8 mouse cellular contexts compared by ENCODE assay signal in the genomic region with DNA sequence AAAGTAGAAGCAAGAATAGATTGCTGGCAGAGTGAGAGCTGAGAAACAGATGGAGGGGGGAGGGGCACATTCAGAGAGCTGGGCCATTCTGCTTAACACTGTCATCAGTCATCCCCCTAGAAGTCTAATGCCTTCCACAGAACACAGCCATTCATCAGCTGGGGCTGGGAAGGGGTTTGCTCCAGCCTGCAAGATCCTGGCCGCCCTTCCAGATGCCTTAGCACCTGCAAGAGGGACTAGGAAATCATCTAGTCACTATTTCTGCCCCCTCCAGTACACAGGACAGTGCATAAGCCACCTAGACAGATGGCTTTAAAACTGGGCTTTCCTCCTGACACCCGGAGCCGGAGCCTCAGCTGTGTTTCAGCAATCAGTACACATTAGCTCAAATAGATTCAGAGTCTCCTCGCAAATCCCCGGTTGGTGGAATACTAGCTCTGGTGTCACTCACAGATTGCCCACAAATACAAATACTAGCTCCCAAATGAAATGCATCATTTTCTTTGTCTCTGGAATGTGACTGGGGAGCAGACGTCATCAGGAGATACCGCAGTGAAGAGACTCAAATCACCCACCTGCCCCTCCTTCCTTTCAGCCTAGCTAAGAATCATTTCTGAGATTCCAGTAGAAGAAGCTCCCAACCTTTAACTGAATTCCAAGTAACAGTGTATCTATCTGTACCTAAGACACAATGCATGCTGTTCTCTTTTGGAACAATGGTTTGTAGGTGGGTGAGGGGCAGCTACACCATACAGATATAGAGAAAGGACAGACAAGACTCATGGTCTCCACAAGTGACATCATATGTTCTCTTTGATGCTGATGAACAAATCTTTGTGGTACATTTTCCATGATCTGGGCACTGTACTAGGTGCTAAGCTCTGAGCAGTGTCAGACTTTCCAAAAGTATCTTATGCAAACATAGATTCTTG. TPM values are rescaled to one million over a fixed set of nuclear protein-coding genes. Genes with fewer than 3 reads are reported as not detected.
DNase-seq lines count a peak whose midpoint lies in the region; ATAC-seq lines count a peak whose summit lies in the region.

No protein-coding gene starts in this region.

- no peak for DNase-seq in forebrain, embryonic 10.5 days (ENCODE audit: extremely low spot score, low spot score)
- no peak for DNase-seq in forebrain, embryonic 11.5 days (ENCODE audit: low spot score)
- peak; percentile 25 for DNase-seq in hindbrain, embryonic 10.5 days (ENCODE audit: low spot score)
- peak; percentile 65 for DNase-seq in left cerebral cortex, postnatal 4 days
- peak; percentile 50 for DNase-seq in right cerebral cortex, postnatal 14 days
- no peak for DNase-seq in adipocyte (ENCODE audit: low spot score)
- DNase-seq in heart, postnatal 4 days = no peak

- intact Hi-C loops in left cerebral cortex, postnatal 4 days (cut with DNase I) = no loop called here

- no peaks in the 10 kb centered on the region for H3K9me3 ChIP-seq in forebrain, embryonic 10.5 days
- no peaks in the 10 kb centered on the region for H3K9me3 ChIP-seq in forebrain, embryonic 11.5 days (ENCODE audit: control insufficient read depth, low read length)
- H3K9me3 ChIP-seq in hindbrain, embryonic 10.5 days = no peaks in the 10 kb centered on the region

- H3K27me3 ChIP-seq in forebrain, embryonic 10.5 days (ENCODE audit: poor library complexity, severe bottlenecking) = no peaks in the 10 kb centered on the region
- H3K27me3 ChIP-seq in forebrain, embryonic 11.5 days (ENCODE audit: control insufficient read depth, insufficient read depth, low read length) = no peaks in the 10 kb centered on the region
- no peaks in the 10 kb centered on the region for H3K27me3 ChIP-seq in hindbrain, embryonic 10.5 days (ENCODE audit: insufficient read depth, poor library complexity, severe bottlenecking)

- no peak overlapping the region for H3K4me2 ChIP-seq in forebrain, embryonic 11.5 days (ENCODE audit: low read depth, low read length, severe bottlenecking)

- ATAC-seq in forebrain, embryonic 11.5 days (replicated peaks; ENCODE audit: low FRiP score) = no peak
- no peak for ATAC-seq in megakaryocyte progenitor cell, adult 5-6 weeks (replicated peaks; ENCODE audit: poor library complexity)

- 88% methylated on average over 7 of the region's 7 CpGs for WGBS in forebrain, embryonic 10.5 days
- WGBS in forebrain, embryonic 11.5 days = 79% methylated on average over 7 of the region's 7 CpGs
- 71% methylated on average over 7 of the region's 7 CpGs for WGBS in hindbrain, embryonic 10.5 days

- H3K36me3 ChIP-seq in forebrain, embryonic 10.5 days (replicated peaks) = no peaks in the 10 kb centered on the region
- H3K36me3 ChIP-seq in forebrain, embryonic 11.5 days (ENCODE audit: control insufficient read depth, insufficient read depth, low read length) = no peaks in the 10 kb centered on the region
- H3K36me3 ChIP-seq in hindbrain, embryonic 10.5 days = no peaks in the 10 kb centered on the region

- 0 out of 2 replicates have a peak overlapping the region, but pooled peaks have one; percentile 5 for H3K27ac ChIP-seq in forebrain, embryonic 10.5 days
- no peak overlapping the region for H3K27ac ChIP-seq in forebrain, embryonic 11.5 days (ENCODE audit: low read depth, low read length)
- peak overlapping the region; percentile 68 for H3K27ac ChIP-seq in hindbrain, embryonic 10.5 days

- H3K4me1 ChIP-seq in forebrain, embryonic 10.5 days = peaks cover 25% of the 10 kb centered on the region
- H3K4me1 ChIP-seq in forebrain, embryonic 11.5 days (replicated peaks; ENCODE audit: control insufficient read depth, insufficient read depth, low read length) = peaks cover 8% of the 10 kb centered on the region; the same call in 1 of the 2 replicates
- H3K4me1 ChIP-seq in hindbrain, embryonic 10.5 days (replicated peaks) = peaks cover 42% of the 10 kb centered on the region

- H3K9ac ChIP-seq in forebrain, embryonic 11.5 days (ENCODE audit: low read length) = no peak overlapping the region

- no peak overlapping the region for H3K4me3 ChIP-seq in forebrain, embryonic 10.5 days
- no peak overlapping the region for H3K4me3 ChIP-seq in forebrain, embryonic 11.5 days (ENCODE audit: low read depth, low read length)
- no peak overlapping the region for H3K4me3 ChIP-seq in hindbrain, embryonic 10.5 days

RNA-seq across cellular contexts. Expression of gene Tbcel, which starts 22.9 kb away (rescaled TPM):
- polyA plus RNA-seq in forebrain, embryonic 10.5 days (2016; fragmentation: Nextera tagmentation; extraction: Ambion mirVana) = 3.3 and 3.7 TPM in 2 replicates
- 5.5 and 5.8 TPM in 2 replicates for polyA plus RNA-seq in forebrain, embryonic 11.5 days (2014; fragmentation: Nextera tagmentation; extraction: Ambion mirVana)
- polyA plus RNA-seq in hindbrain, embryonic 10.5 days (2016; fragmentation: Nextera tagmentation; extraction: Ambion mirVana) = 3.3 and 3.5 TPM in 2 replicates
- total RNA-seq in left cerebral cortex, postnatal 4 days (2021) = 10 to 100 TPM; 30.1 to 31.6 TPM
- 10.6 and 11.2 TPM in 2 replicates for total RNA-seq in megakaryocyte progenitor cell, adult 5-6 weeks (2015)
- 10.9 and 12.2 TPM in 2 replicates for total RNA-seq in megakaryocyte progenitor cell, adult 5-6 weeks (2017)
- total RNA-seq in heart, postnatal 4 days (2021) = 10 to 100 TPM; 18.1 to 19.8 TPM

Comparison
In these comparisons a context has a peak if more than half of its experiments do, and no peak if none do; other contexts are left out.
1. DNase-seq: peak in hindbrain, embryonic 10.5 days (single experiment), left cerebral cortex, postnatal 4 days (single experiment) and right cerebral cortex, postnatal 14 days (single experiment); none in forebrain, embryonic 10.5 days (single experiment), forebrain, embryonic 11.5 days (single experiment), adipocyte (single experiment) and heart, postnatal 4 days (single experiment).